Mouse (Mus musculus) brown adipose tissue, adult 24 weeks (tissue): ENCODE measurements around the gene Rab1a. TPM values are rescaled to one million over a fixed set of nuclear protein-coding genes. Genes with fewer than 3 reads are reported as not detected.

Experiments used
- H3K27ac ChIP-seq: fragments of 200-500 bp; replicated peaks from 2 replicates; pipeline ENCODE4 v1.5.1; 2012; ENCODE audit warnings: low read depth, mild to moderate bottlenecking, low read length
- H3K4me1 ChIP-seq: fragments of 200-500 bp; 2 replicates; pipeline ENCODE4 v1.6.1; 2012; ENCODE audit warnings: low read length, mixed read lengths; ENCODE audit not compliant: control insufficient read depth, insufficient read depth, insufficient read length
- H3K4me3 ChIP-seq: fragments of 200-500 bp; 2 replicates; pipeline ENCODE4 v1.5.1; 2012; ENCODE audit warnings: low read depth, mild to moderate bottlenecking, low read length, moderate library complexity; ENCODE audit not compliant: insufficient read depth
- polyA plus RNA-seq: library from polyadenylated mRNA; stranded (reverse); fragments of >200 nt; gene quantifications from 2 replicates; pipeline ENCODE4 v1.2.4, GENCODE M21; 2012; ENCODE audit not compliant: missing spikeins, insufficient read depth, insufficient read length

Gene Rab1a
- polyA plus RNA-seq, 1 experiment: 180 TPM

- peaks cover 13% of the 10 kb centered on the region for H3K4me1 ChIP-seq
- H3K27ac ChIP-seq: peak overlapping the region; percentile 25; the same call in 1 of the 2 replicates
- H3K4me3 ChIP-seq: peak overlapping the region; percentile 85
These were observed 47.0 kb downstream of the Rab1a start for GRCm38 (mm10) chr11:20248277-20248676.

GRCm38 (mm10) chr11:20248840-20249239, 47.6 kb downstream of the Rab1a start:
- peak overlapping the region; percentile 85 for H3K4me3 ChIP-seq
- peak overlapping the region; percentile 65 for H3K27ac ChIP-seq
- H3K4me1 ChIP-seq: peaks cover 12% of the 10 kb centered on the region

GRCm38 (mm10) chr11:20249296-20250110, 48.3 kb downstream of the Rab1a start, which contains the start of gene Cep68:
TSS of gene Cep68 (minus strand) at chr11:20249429.
- Histone ChIP-seq H3K27ac (peak within 1 kb of the TSS; percentile 65), H3K4me1 (peaks cover 12% of the 10 kb centered on the region), H3K4me3 (peak within 1 kb of the TSS; percentile 85)

- peaks cover 10% of the 10 kb centered on the region for H3K4me1 ChIP-seq
- H3K4me3 ChIP-seq: no peak overlapping the region
- H3K27ac ChIP-seq: no peak overlapping the region
These were observed 49.4 kb downstream of the Rab1a start for GRCm38 (mm10) chr11:20250476-20251178.

GRCm38 (mm10) chr11:20253088-20253487, 51.9 kb downstream of the Rab1a start:
- Histone ChIP-seq H3K4me3 (no peak overlapping the region), H3K27ac (no peak overlapping the region), H3K4me1 (no peaks in the 10 kb centered on the region)

- H3K4me1 ChIP-seq: no peaks in the 10 kb centered on the region
- H3K27ac ChIP-seq: no peak overlapping the region
- H3K4me3 ChIP-seq: no peak overlapping the region
These were observed 53.6 kb downstream of the Rab1a start for GRCm38 (mm10) chr11:20254791-20255190.

- Histone ChIP-seq H3K4me3 (no peak overlapping the region), H3K27ac (no peak overlapping the region), H3K4me1 (peaks cover 2% of the 10 kb centered on the region; the same call in 1 of the 2 replicates)
These were observed 61.6 kb downstream of the Rab1a start for GRCm38 (mm10) chr11:20262628-20263380.

GRCm38 (mm10) chr11:20269885-20270284, 68.7 kb downstream of the Rab1a start:
- no peaks in the 10 kb centered on the region for H3K4me1 ChIP-seq
- H3K27ac ChIP-seq: no peak overlapping the region
- H3K4me3 ChIP-seq: no peak overlapping the region

- Histone ChIP-seq H3K27ac (no peak overlapping the region), H3K4me3 (no peak overlapping the region), H3K4me1 (no peaks in the 10 kb centered on the region)
These were observed 74.7 kb downstream of the Rab1a start for GRCm38 (mm10) chr11:20275974-20276373.

Other genes starting within 250 kb of the Rab1a start
- 55.9 and 60.4 TPM in 2 replicates for gene Actr2, start 88.5 kb upstream of the Rab1a start, polyA plus RNA-seq
- 12.9 and 14.2 TPM in 2 replicates for gene Cep68, start 48.0 kb downstream of the Rab1a start, polyA plus RNA-seq
- gene Slc1a4, start 131.3 kb downstream of the Rab1a start, polyA plus RNA-seq: 0.63 and 0.88 TPM in 2 replicates